Mouse (Mus musculus): ENCODE measurements at regions not wholly inside any gene's neighbourhood (a gene's known extent, or its start where the extent isn't known, plus 50 kb on each side); places are given as distances from the start of the nearest gene placed in this dataset.

- H3K27ac ChIP-seq = no peak overlapping the region
- no peak overlapping the region for H3K9ac ChIP-seq
- ATAC-seq = no peak
- no peak overlapping the region for H3K4me3 ChIP-seq
- H3K27me3 ChIP-seq (replicated peaks) = no peaks in the 10 kb centered on the region
- H3K36me3 ChIP-seq = no peaks in the 10 kb centered on the region
- WGBS (ENCODE audit: insufficient replicate concordance) = 43% methylated on average over 2 of the region's 2 CpGs
- no peak overlapping the region for H3K4me2 ChIP-seq
- no peaks in the 10 kb centered on the region for H3K9me3 ChIP-seq (replicated peaks)
- no peaks in the 10 kb centered on the region for H3K4me1 ChIP-seq
These were observed 62.9 kb downstream of the Fam84a start for GRCm38 (mm10) chr12:14088960-14089359.

- no peak for ATAC-seq
- 54% methylated on average over 3 of the region's 3 CpGs for WGBS (ENCODE audit: insufficient replicate concordance)
- Histone ChIP-seq H3K9me3 (replicated peaks) (no peaks in the 10 kb centered on the region), H3K27me3 (replicated peaks) (no peaks in the 10 kb centered on the region), H3K36me3 (no peaks in the 10 kb centered on the region), H3K4me2 (no peak overlapping the region), H3K27ac (no peak overlapping the region), H3K4me3 (no peak overlapping the region), H3K4me1 (no peaks in the 10 kb centered on the region), H3K9ac (no peak overlapping the region)
These were observed 69.1 kb downstream of the Fam84a start for GRCm38 (mm10) chr12:14082771-14083170.

- ATAC-seq = no peak
- WGBS (ENCODE audit: insufficient replicate concordance) = 40% methylated on average over 1 of the region's 1 CpGs
- H3K27ac ChIP-seq = no peak overlapping the region
- no peak overlapping the region for H3K9ac ChIP-seq
- no peaks in the 10 kb centered on the region for H3K9me3 ChIP-seq (replicated peaks)
- no peaks in the 10 kb centered on the region for H3K36me3 ChIP-seq
- H3K27me3 ChIP-seq (replicated peaks) = no peaks in the 10 kb centered on the region
- no peak overlapping the region for H3K4me3 ChIP-seq
- no peak overlapping the region for H3K4me2 ChIP-seq
- H3K4me1 ChIP-seq = no peaks in the 10 kb centered on the region
These were observed 72.0 kb downstream of the Fam84a start for GRCm38 (mm10) chr12:14079892-14080291.

- 52% methylated on average over 4 of the region's 4 CpGs for WGBS (ENCODE audit: insufficient replicate concordance)
These were observed 82.8 kb downstream of the Fam84a start for GRCm38 (mm10) chr12:14069049-14069448.

GRCm38 (mm10) chr12:14065401-14065800 is 86.5 kb downstream of the Fam84a start:
- Histone ChIP-seq H3K4me1 (no peaks in the 10 kb centered on the region), H3K4me2 (no peak overlapping the region), H3K27me3 (replicated peaks) (no peaks in the 10 kb centered on the region), H3K36me3 (no peaks in the 10 kb centered on the region), H3K9me3 (replicated peaks) (no peaks in the 10 kb centered on the region), H3K4me3 (no peak overlapping the region), H3K9ac (no peak overlapping the region), H3K27ac (no peak overlapping the region)
- WGBS (ENCODE audit: insufficient replicate concordance) = 52% methylated on average over 3 of the region's 3 CpGs
- no peak for ATAC-seq

More at GRCm38 (mm10) chr12:14069049-14069448, 82.8 kb downstream of the Fam84a start:
- no peak overlapping the region for H3K4me3 ChIP-seq
- no peaks in the 10 kb centered on the region for H3K9me3 ChIP-seq (replicated peaks)
- no peak overlapping the region for H3K4me2 ChIP-seq
- H3K27ac ChIP-seq = no peak overlapping the region
- no peaks in the 10 kb centered on the region for H3K36me3 ChIP-seq
- H3K4me1 ChIP-seq = no peaks in the 10 kb centered on the region
- ATAC-seq = no peak
- H3K9ac ChIP-seq = no peak overlapping the region
- H3K27me3 ChIP-seq (replicated peaks) = no peaks in the 10 kb centered on the region

- Histone ChIP-seq H3K9me3 (replicated peaks) (no peaks in the 10 kb centered on the region), H3K27ac (no peak overlapping the region), H3K4me2 (no peak overlapping the region), H3K4me3 (no peak overlapping the region), H3K36me3 (no peaks in the 10 kb centered on the region), H3K9ac (no peak overlapping the region), H3K4me1 (no peaks in the 10 kb centered on the region), H3K27me3 (replicated peaks) (no peaks in the 10 kb centered on the region)
- no peak for ATAC-seq
- 53% methylated on average over 4 of the region's 4 CpGs for WGBS (ENCODE audit: insufficient replicate concordance)
These were observed 88.6 kb downstream of the Fam84a start for GRCm38 (mm10) chr12:14063276-14063675.

GRCm38 (mm10) chr12:14056116-14056515 is 95.7 kb downstream of the Fam84a start:
- Histone ChIP-seq H3K36me3 (no peaks in the 10 kb centered on the region), H3K4me2 (no peak overlapping the region), H3K4me1 (no peaks in the 10 kb centered on the region), H3K9me3 (replicated peaks) (no peaks in the 10 kb centered on the region), H3K9ac (no peak overlapping the region), H3K27me3 (replicated peaks) (no peaks in the 10 kb centered on the region), H3K27ac (no peak overlapping the region), H3K4me3 (no peak overlapping the region)
- 57% methylated on average over 4 of the region's 4 CpGs for WGBS (ENCODE audit: insufficient replicate concordance)
- no peak for ATAC-seq

- ATAC-seq = no peak
- no peak overlapping the region for H3K4me3 ChIP-seq
- no peaks in the 10 kb centered on the region for H3K36me3 ChIP-seq
- H3K9me3 ChIP-seq (replicated peaks) = no peaks in the 10 kb centered on the region
- H3K27ac ChIP-seq = no peak overlapping the region
- 39% methylated on average over 1 of the region's 1 CpGs for WGBS (ENCODE audit: insufficient replicate concordance)
- no peaks in the 10 kb centered on the region for H3K4me1 ChIP-seq
- H3K4me2 ChIP-seq = no peak overlapping the region
- no peaks in the 10 kb centered on the region for H3K27me3 ChIP-seq (replicated peaks)
- H3K9ac ChIP-seq = no peak overlapping the region
These were observed 119.5 kb downstream of the Fam84a start for GRCm38 (mm10) chr12:14032363-14032762.

- ATAC-seq = no peak
- Histone ChIP-seq H3K36me3 (no peaks in the 10 kb centered on the region), H3K27ac (no peak overlapping the region), H3K27me3 (replicated peaks) (no peaks in the 10 kb centered on the region), H3K4me3 (no peak overlapping the region), H3K9ac (no peak overlapping the region), H3K4me2 (no peak overlapping the region), H3K4me1 (no peaks in the 10 kb centered on the region), H3K9me3 (replicated peaks) (no peaks in the 10 kb centered on the region)
These were observed 136.6 kb downstream of the Fam84a start for GRCm38 (mm10) chr12:14015271-14015670.

- H3K4me1 ChIP-seq = no peaks in the 10 kb centered on the region
- WGBS (ENCODE audit: insufficient replicate concordance) = 38% methylated on average over 1 of the region's 1 CpGs
- no peak overlapping the region for H3K9ac ChIP-seq
- H3K4me2 ChIP-seq = no peak overlapping the region
- H3K27ac ChIP-seq = no peak overlapping the region
- no peaks in the 10 kb centered on the region for H3K9me3 ChIP-seq (replicated peaks)
- H3K27me3 ChIP-seq (replicated peaks) = no peaks in the 10 kb centered on the region
- no peak overlapping the region for H3K4me3 ChIP-seq
- ATAC-seq = no peak
- no peaks in the 10 kb centered on the region for H3K36me3 ChIP-seq
These were observed 145.9 kb downstream of the Fam84a start for GRCm38 (mm10) chr12:14005991-14006390.

GRCm38 (mm10) chr12:14001672-14002071 is 150.2 kb downstream of the Fam84a start:
- H3K9me3 ChIP-seq (replicated peaks) = no peaks in the 10 kb centered on the region
- H3K27me3 ChIP-seq (replicated peaks) = no peaks in the 10 kb centered on the region
- no peak overlapping the region for H3K9ac ChIP-seq
- ATAC-seq = no peak
- H3K4me1 ChIP-seq = no peaks in the 10 kb centered on the region
- H3K36me3 ChIP-seq = no peaks in the 10 kb centered on the region
- no peak overlapping the region for H3K4me2 ChIP-seq
- H3K4me3 ChIP-seq = no peak overlapping the region
- H3K27ac ChIP-seq = no peak overlapping the region
- 25% methylated on average over 1 of the region's 1 CpGs for WGBS (ENCODE audit: insufficient replicate concordance)

GRCm38 (mm10) chr12:13984396-13984776 is 167.5 kb downstream of the Fam84a start:
- 76% methylated on average over 1 of the region's 1 CpGs for WGBS (ENCODE audit: insufficient replicate concordance)
- ATAC-seq = no peak
- no peak overlapping the region for H3K4me3 ChIP-seq

GRCm38 (mm10) chr12:13983631-13984395 is 168.0 kb downstream of the Fam84a start:
- Histone ChIP-seq H3K9me3 (replicated peaks) (no peaks in the 10 kb centered on the region), H3K9ac (no peak overlapping the region), H3K27ac (no peak overlapping the region), H3K27me3 (replicated peaks) (no peaks in the 10 kb centered on the region), H3K4me1 (no peaks in the 10 kb centered on the region), H3K4me2 (no peak overlapping the region), H3K4me3 (no peak overlapping the region), H3K36me3 (no peaks in the 10 kb centered on the region)
- ATAC-seq = no peak
- 62% methylated on average over 7 of the region's 7 CpGs for WGBS (ENCODE audit: insufficient replicate concordance)

More at GRCm38 (mm10) chr12:13984396-13984776, 167.5 kb downstream of the Fam84a start:
- Histone ChIP-seq H3K4me2 (no peak overlapping the region), H3K27ac (no peak overlapping the region), H3K4me1 (no peaks in the 10 kb centered on the region), H3K9ac (no peak overlapping the region), H3K9me3 (replicated peaks) (no peaks in the 10 kb centered on the region), H3K36me3 (no peaks in the 10 kb centered on the region), H3K27me3 (replicated peaks) (no peaks in the 10 kb centered on the region)

Data from liver, embryonic 12.5 days (tissue).